Mouse (Mus musculus) forebrain, embryonic 13.5 days (tissue): ENCODE data around the gene Pitpnm1. TPM values are rescaled to one million over a fixed set of nuclear protein-coding genes. Genes with fewer than 3 reads are reported as not detected.
"Not testable (repeated sequence)": the region's sequence is repeated elsewhere in the genome, so short reads cannot be mapped to it uniquely, and the experiment has no call there.

ENCODE experiments used
- ATAC-seq: fragments of 200-750 bp; cut with Nextera tagmentation; 2 replicates; pipeline ENCODE4 v1.8.0; 2017
- H3K27ac ChIP-seq: fragments of 300-500 bp; sonication (generic); 2 replicates; pipeline ENCODE4 v1.5.1; 2015; ENCODE audit warnings: inconsistent platforms, mild to moderate bottlenecking, moderate library complexity
- H3K27me3 ChIP-seq: fragments of 300-500 bp; sonication (generic); 2 replicates; pipeline ENCODE4 v1.6.1; 2015; ENCODE audit warnings: mild to moderate bottlenecking, inconsistent platforms
- H3K36me3 ChIP-seq: fragments of 300-500 bp; sonication (generic); 2 replicates; pipeline ENCODE4 v1.6.1; 2015; ENCODE audit warnings: mild to moderate bottlenecking, inconsistent platforms; ENCODE audit not compliant: poor library complexity, severe bottlenecking
- H3K4me1 ChIP-seq: fragments of 300-500 bp; sonication (generic); 2 replicates; pipeline ENCODE4 v1.6.1; 2015; ENCODE audit warnings: inconsistent platforms
- H3K4me2 ChIP-seq: fragments of 300-500 bp; sonication (generic); 2 replicates; pipeline ENCODE4 v1.6.1; 2015; ENCODE audit warnings: inconsistent platforms, mild to moderate bottlenecking, moderate library complexity
- H3K4me3 ChIP-seq: fragments of 300-500 bp; sonication (generic); 2 replicates; pipeline ENCODE4 v1.5.1; 2015; ENCODE audit warnings: mild to moderate bottlenecking, inconsistent platforms
- H3K9ac ChIP-seq: fragments of 300-500 bp; sonication (generic); 2 replicates; pipeline ENCODE4 v1.6.1; 2015; ENCODE audit warnings: mild to moderate bottlenecking, inconsistent platforms
- H3K9me3 ChIP-seq: fragments of 300-500 bp; sonication (generic); replicated peaks from 2 replicates; pipeline ENCODE4 v1.6.1; 2016; ENCODE audit warnings: inconsistent platforms
- WGBS: fragments of 180-500 bp; shearing (Covaris S2); methylation state at CpG from one replicate; pipeline ENCODE4 v1.1.7; 2015; 5-methylcytosine and 5-hydroxymethylcytosine counted together
- polyA plus RNA-seq: library from polyadenylated mRNA; unstranded; fragments of >200 nt; fragmentation: Nextera tagmentation; extraction: Ambion mirVana; gene quantifications from 2 replicates; pipeline ENCODE4 v1.2.1, GENCODE M21; 2015

The Pitpnm1 gene
- polyA plus RNA-seq, 1 experiment from 2014 or later = 21.1 TPM

- peak; percentile 20; the same call in 1 of the 2 replicates for ATAC-seq
- peak overlapping the region; percentile 77 for H3K4me2 ChIP-seq
- H3K4me1 ChIP-seq = peaks cover 26% of the 10 kb centered on the region
- H3K4me3 ChIP-seq = peak overlapping the region; percentile 72
- 33% methylated on average over 1 of the region's 4 CpGs for WGBS
- not testable (repeated sequence) for H3K27ac ChIP-seq, H3K27me3 ChIP-seq, H3K9me3 ChIP-seq
- peak overlapping the region; percentile 35 for H3K9ac ChIP-seq
- H3K36me3 ChIP-seq = peaks cover 30% of the 10 kb centered on the region
Measured at GRCm38 (mm10) chr19:4125268-4125667, 25.5 kb downstream of the Pitpnm1 start.

- under 1% methylated on average over 57 of the region's 64 CpGs for WGBS
Measured at GRCm38 (mm10) chr19:4125741-4126696, 26.2 kb downstream of the Pitpnm1 start, which contains the start of gene Aip. Gene Aip, minus strand, starts transcription at chr19:4125858.

GRCm38 (mm10) chr19:4126759-4127495 is 27.1 kb downstream of the Pitpnm1 start:
- Histone ChIP-seq H3K4me3 (peak overlapping the region; percentile 72), H3K4me2 (peak overlapping the region; percentile 77), H3K27ac (no peak overlapping the region), H3K4me1 (peaks cover 18% of the 10 kb centered on the region), H3K36me3 (peaks cover 45% of the 10 kb centered on the region), H3K9ac (peak overlapping the region; percentile 87), H3K27me3 (no peaks in the 10 kb centered on the region), H3K9me3 (no peaks in the 10 kb centered on the region)
- ATAC-seq = no peak
- whole genome bisulfite sequencing = 77% methylated on average over 7 of the region's 7 CpGs

More at GRCm38 (mm10) chr19:4125741-4126696, 26.2 kb downstream of the Pitpnm1 start, which contains the start of gene Aip:
- no peaks in the 10 kb centered on the region for H3K27me3 ChIP-seq
- peak within 1 kb of the TSS; percentile 87 for H3K9ac ChIP-seq
- no peaks in the 10 kb centered on the region for H3K9me3 ChIP-seq
- peak within 1 kb of the TSS; percentile 77 for H3K4me2 ChIP-seq
- peak within 1 kb of the TSS; percentile 72 for H3K4me3 ChIP-seq
- peak; percentile 94 for ATAC-seq
- H3K4me1 ChIP-seq = peaks cover 18% of the 10 kb centered on the region
- peaks cover 36% of the 10 kb centered on the region for H3K36me3 ChIP-seq
- H3K27ac ChIP-seq = 0 out of 2 replicates have a peak within 1 kb of the TSS, but pooled peaks have one; percentile 35

GRCm38 (mm10) chr19:4129462-4129861 is 29.7 kb downstream of the Pitpnm1 start:
- Histone ChIP-seq H3K27me3 (no peaks in the 10 kb centered on the region), H3K36me3 (peaks cover 63% of the 10 kb centered on the region), H3K9me3 (no peaks in the 10 kb centered on the region), H3K27ac (no peak overlapping the region), H3K4me2 (no peak overlapping the region), H3K4me1 (peaks cover 18% of the 10 kb centered on the region), H3K4me3 (no peak overlapping the region), H3K9ac (no peak overlapping the region)
- WGBS = 95% methylated on average over 7 of the region's 7 CpGs
- no peak for ATAC-seq

GRCm38 (mm10) chr19:4130106-4130505 is 30.3 kb downstream of the Pitpnm1 start:
- Histone ChIP-seq H3K9me3 (no peaks in the 10 kb centered on the region), H3K27me3 (no peaks in the 10 kb centered on the region), H3K27ac (no peak overlapping the region), H3K4me2 (no peak overlapping the region), H3K36me3 (peaks cover 63% of the 10 kb centered on the region), H3K9ac (no peak overlapping the region), H3K4me1 (peaks cover 16% of the 10 kb centered on the region), H3K4me3 (no peak overlapping the region)
- WGBS = 90% methylated on average over 4 of the region's 4 CpGs
- ATAC-seq = no peak

GRCm38 (mm10) chr19:4131075-4131474 is 31.3 kb downstream of the Pitpnm1 start:
- Histone ChIP-seq H3K27me3 (no peaks in the 10 kb centered on the region), H3K4me3 (no peak overlapping the region), H3K27ac (no peak overlapping the region), H3K4me1 (peaks cover 15% of the 10 kb centered on the region), H3K36me3 (peaks cover 63% of the 10 kb centered on the region), H3K9ac (no peak overlapping the region), H3K4me2 (no peak overlapping the region), H3K9me3 (no peaks in the 10 kb centered on the region)
- ATAC-seq = no peak
- 93% methylated on average over 5 of the region's 5 CpGs for WGBS

- H3K36me3 ChIP-seq = peaks cover 63% of the 10 kb centered on the region
- no peak overlapping the region for H3K27ac ChIP-seq
- no peak for ATAC-seq
- H3K9me3 ChIP-seq = no peaks in the 10 kb centered on the region
- H3K4me2 ChIP-seq = no peak overlapping the region
- peaks cover 10% of the 10 kb centered on the region for H3K4me1 ChIP-seq
- no peak overlapping the region for H3K9ac ChIP-seq
- no peak overlapping the region for H3K4me3 ChIP-seq
- 90% methylated on average over 2 of the region's 2 CpGs for WGBS
- H3K27me3 ChIP-seq = no peaks in the 10 kb centered on the region
Measured at GRCm38 (mm10) chr19:4131768-4132167, 32.0 kb downstream of the Pitpnm1 start.

GRCm38 (mm10) chr19:4134354-4134753 is 34.6 kb downstream of the Pitpnm1 start:
- no peak for ATAC-seq
- Histone ChIP-seq H3K4me3 (no peak overlapping the region), H3K36me3 (peaks cover 42% of the 10 kb centered on the region), H3K27me3 (no peaks in the 10 kb centered on the region), H3K27ac (no peak overlapping the region), H3K4me2 (no peak overlapping the region), H3K4me1 (no peaks in the 10 kb centered on the region), H3K9me3 (no peaks in the 10 kb centered on the region), H3K9ac (no peak overlapping the region)
- 95% methylated on average over 4 of the region's 4 CpGs for WGBS

GRCm38 (mm10) chr19:4135229-4135962 is 35.6 kb downstream of the Pitpnm1 start:
- H3K9me3 ChIP-seq, ATAC-seq, H3K4me1 ChIP-seq, H3K4me2 ChIP-seq, H3K27me3 ChIP-seq, H3K4me3 ChIP-seq, H3K27ac ChIP-seq, H3K9ac ChIP-seq: not testable (repeated sequence)
- WGBS = 84% methylated on average over 6 of the region's 6 CpGs
- H3K36me3 ChIP-seq = peaks cover 32% of the 10 kb centered on the region

- not testable (repeated sequence) for H3K9me3 ChIP-seq, H3K4me2 ChIP-seq, ATAC-seq, H3K27ac ChIP-seq, H3K4me1 ChIP-seq, H3K4me3 ChIP-seq, H3K9ac ChIP-seq, H3K27me3 ChIP-seq
- peaks cover 28% of the 10 kb centered on the region for H3K36me3 ChIP-seq
- 22% methylated on average over 8 of the region's 8 CpGs for WGBS
Measured at GRCm38 (mm10) chr19:4135963-4136345, 36.2 kb downstream of the Pitpnm1 start.

GRCm38 (mm10) chr19:4136463-4136862 is 36.7 kb downstream of the Pitpnm1 start:
- Histone ChIP-seq H3K9ac (no peak overlapping the region), H3K27me3 (no peaks in the 10 kb centered on the region), H3K27ac (no peak overlapping the region), H3K4me3 (no peak overlapping the region), H3K4me2 (no peak overlapping the region), H3K4me1 (no peaks in the 10 kb centered on the region), H3K36me3 (peaks cover 22% of the 10 kb centered on the region), H3K9me3 (no peaks in the 10 kb centered on the region)
- WGBS = 76% methylated on average over 5 of the region's 5 CpGs
- no peak for ATAC-seq
